Mouse (Mus musculus) macrophage (primary cell): ENCODE measurements around the gene Cryz. TPM values are rescaled to one million over a fixed set of nuclear protein-coding genes. Genes with fewer than 3 reads are reported as not detected.

ENCODE experiments used
- H3K27ac ChIP-seq: fragments of 350-480 bp; formaldehyde crosslinking; 2 replicates; pipeline ENCODE4 v1.9.0; 2021
- H3K36me3 ChIP-seq: fragments of 350-480 bp; formaldehyde crosslinking; 2 replicates; pipeline ENCODE4 v1.9.0; 2021; ENCODE audit errors: inconsistent target
- H3K4me3 ChIP-seq: fragments of 350-480 bp; formaldehyde crosslinking; 2 replicates; pipeline ENCODE4 v1.9.0; 2021; ENCODE audit errors: inconsistent target
- H3K79me2 ChIP-seq: fragments of 350-480 bp; formaldehyde crosslinking; 2 replicates; pipeline ENCODE4 v1.9.0; 2021; ENCODE audit errors: inconsistent target
- WGBS: methylation state at CpG from one replicate; pipeline ENCODE4 v1.1.7; 2026; ENCODE audit warnings: inconsistent platforms; ENCODE audit not compliant: missing documents; 5-methylcytosine and 5-hydroxymethylcytosine counted together
- polyA plus RNA-seq: library from polyadenylated mRNA; stranded (reverse); fragments of 250-400 nt; gene quantifications from 3 replicates; pipeline ENCODE4 v1.2.4, GENCODE M21; 2018; ENCODE audit warnings: inconsistent platforms

Cryz gene
- polyA plus RNA-seq, 1 experiment from 2014 or later = 7.0 TPM

DNA sequence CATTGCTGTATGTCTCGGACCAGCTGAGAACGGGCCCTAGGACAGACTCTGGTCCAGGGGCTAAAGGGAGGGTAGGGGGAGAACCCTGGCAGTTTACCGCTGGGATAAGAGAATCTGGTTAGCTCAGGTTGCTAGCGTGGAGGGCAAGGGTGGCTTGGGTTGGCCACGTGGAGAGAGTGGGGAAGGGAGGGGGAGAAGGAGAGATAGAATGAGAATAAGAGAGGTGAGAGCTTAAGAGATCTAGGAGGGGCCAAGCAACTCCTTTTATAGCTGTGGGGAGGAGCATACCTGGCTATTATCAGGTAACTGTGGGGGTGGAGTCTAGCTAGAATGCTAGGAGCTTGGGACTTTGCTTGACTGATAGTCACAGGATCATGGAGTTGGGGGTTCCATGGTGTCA is 74.5 kb downstream of the Cryz start:
- Histone ChIP-seq H3K79me2 (no peaks in the 10 kb centered on the region), H3K36me3 (no peaks in the 10 kb centered on the region), H3K4me3 (no peak overlapping the region), H3K27ac (no peak overlapping the region)
- 60% methylated on average over 5 of the region's 5 CpGs for WGBS

Other genes with a start within 250 kb of the Cryz start
- 2.3 to 3.1 TPM (median 2.5 TPM) in 3 replicates for gene Tyw3, start 393 bp downstream of the Cryz start, polyA plus RNA-seq
- gene Erich3, start 67.1 kb downstream of the Cryz start, polyA plus RNA-seq = not detected in 3 replicates